Mouse (Mus musculus) brown adipose tissue, adult 24 weeks (tissue): ENCODE measurements around the gene Tmem120b. TPM values are rescaled to one million over a fixed set of nuclear protein-coding genes. Genes with fewer than 3 reads are reported as not detected.
"Not testable (repeated sequence)": the region's sequence is repeated elsewhere in the genome, so short reads cannot be mapped to it uniquely, and the experiment has no call there.

ENCODE experiments used
- H3K27ac ChIP-seq: fragments of 200-500 bp; replicated peaks from 2 replicates; pipeline ENCODE4 v1.5.1; 2012; ENCODE audit warnings: low read depth, mild to moderate bottlenecking, low read length
- H3K4me1 ChIP-seq: fragments of 200-500 bp; 2 replicates; pipeline ENCODE4 v1.6.1; 2012; ENCODE audit warnings: low read length, mixed read lengths; ENCODE audit not compliant: control insufficient read depth, insufficient read depth, insufficient read length
- H3K4me3 ChIP-seq: fragments of 200-500 bp; 2 replicates; pipeline ENCODE4 v1.5.1; 2012; ENCODE audit warnings: low read depth, mild to moderate bottlenecking, low read length, moderate library complexity; ENCODE audit not compliant: insufficient read depth
- polyA plus RNA-seq: library from polyadenylated mRNA; stranded (reverse); fragments of >200 nt; gene quantifications from 2 replicates; pipeline ENCODE4 v1.2.4, GENCODE M21; 2012; ENCODE audit not compliant: missing spikeins, insufficient read depth, insufficient read length

Gene Tmem120b
- polyA plus RNA-seq, 1 experiment = 91.8 TPM

GRCm38 (mm10) chr5:123039120-123039752, 29.0 kb upstream of the Tmem120b start:
- Histone ChIP-seq H3K4me1 (peaks cover 3% of the 10 kb centered on the region; the same call in 1 of the 2 replicates), H3K4me3 (peak overlapping the region; percentile 62), H3K27ac (no peak overlapping the region)

GRCm38 (mm10) chr5:123040796-123041195, 27.4 kb upstream of the Tmem120b start:
- no peak overlapping the region for H3K27ac ChIP-seq
- peaks cover 3% of the 10 kb centered on the region; the same call in 1 of the 2 replicates for H3K4me1 ChIP-seq

GRCm38 (mm10) chr5:123043856-123044255, 24.4 kb upstream of the Tmem120b start:
- Histone ChIP-seq H3K4me3 (no peak overlapping the region), H3K27ac (no peak overlapping the region), H3K4me1 (peaks cover 3% of the 10 kb centered on the region; the same call in 1 of the 2 replicates)

More at GRCm38 (mm10) chr5:123040796-123041195, 27.4 kb upstream of the Tmem120b start:
- no peak overlapping the region for H3K4me3 ChIP-seq

GRCm38 (mm10) chr5:123045561-123046295, 22.5 kb upstream of the Tmem120b start:
- H3K27ac ChIP-seq = no peak overlapping the region

GRCm38 (mm10) chr5:123046916-123047315, 21.3 kb upstream of the Tmem120b start, which contains the start of gene Morn3:
TSS of gene Morn3 (minus strand) at chr5:123047016.
- no peak within 1 kb of the TSS for H3K4me3 ChIP-seq
- H3K4me1 ChIP-seq = no peaks in the 10 kb centered on the region
- no peak within 1 kb of the TSS for H3K27ac ChIP-seq

More at GRCm38 (mm10) chr5:123045561-123046295, 22.5 kb upstream of the Tmem120b start:
- Histone ChIP-seq H3K4me1 (no peaks in the 10 kb centered on the region; the same call in 1 of the 2 replicates), H3K4me3 (no peak overlapping the region)

GRCm38 (mm10) chr5:123049271-123049670, 18.9 kb upstream of the Tmem120b start:
- no peak overlapping the region for H3K27ac ChIP-seq
- no peaks in the 10 kb centered on the region for H3K4me1 ChIP-seq
- no peak overlapping the region for H3K4me3 ChIP-seq

- H3K4me3 ChIP-seq = no peak overlapping the region
Measured at GRCm38 (mm10) chr5:123050918-123051317, 17.3 kb upstream of the Tmem120b start.

GRCm38 (mm10) chr5:123051736-123052135, 16.5 kb upstream of the Tmem120b start:
- no peaks in the 10 kb centered on the region for H3K4me1 ChIP-seq
- no peak overlapping the region for H3K27ac ChIP-seq
- no peak overlapping the region for H3K4me3 ChIP-seq

More at GRCm38 (mm10) chr5:123050918-123051317, 17.3 kb upstream of the Tmem120b start:
- no peak overlapping the region for H3K27ac ChIP-seq
- H3K4me1 ChIP-seq = no peaks in the 10 kb centered on the region

GRCm38 (mm10) chr5:123057366-123058250, 10.6 kb upstream of the Tmem120b start:
- Histone ChIP-seq H3K4me1 (no peaks in the 10 kb centered on the region), H3K27ac (peak overlapping the region; percentile 57), H3K4me3 (peak overlapping the region; percentile 52)

- H3K27ac ChIP-seq = peak overlapping the region; percentile 57
Measured at GRCm38 (mm10) chr5:123058251-123059102, 9.7 kb upstream of the Tmem120b start.

GRCm38 (mm10) chr5:123059757-123060520, 8.3 kb upstream of the Tmem120b start:
- H3K4me1 ChIP-seq = no peaks in the 10 kb centered on the region
- no peak overlapping the region for H3K27ac ChIP-seq
- no peak overlapping the region for H3K4me3 ChIP-seq

More at GRCm38 (mm10) chr5:123058251-123059102, 9.7 kb upstream of the Tmem120b start:
- Histone ChIP-seq H3K4me1 (no peaks in the 10 kb centered on the region), H3K4me3 (peak overlapping the region; percentile 52)

GRCm38 (mm10) chr5:123060706-123061401, 7.4 kb upstream of the Tmem120b start:
- no peaks in the 10 kb centered on the region for H3K4me1 ChIP-seq
- H3K4me3 ChIP-seq = no peak overlapping the region
- H3K27ac ChIP-seq = peak overlapping the region; percentile 51; the same call in 1 of the 2 replicates

- H3K4me3 ChIP-seq, H3K4me1 ChIP-seq, H3K27ac ChIP-seq: not testable (repeated sequence)
Measured at GRCm38 (mm10) chr5:123061402-123061749, 6.8 kb upstream of the Tmem120b start.
